Mouse (Mus musculus) adrenal gland, postnatal 14 days (tissue): ENCODE results near the gene Dlst. TPM values are rescaled to one million over a fixed set of nuclear protein-coding genes. Genes with fewer than 3 reads are reported as not detected.
A peak's percentile ranks its signal among the peaks of the same experiment; 100 is the strongest.
"Not testable (repeated sequence)": the region's sequence is repeated elsewhere in the genome, so short reads cannot be mapped to it uniquely, and the experiment has no call there.

Source experiments
- DNase-seq: peaks from one replicate; pipeline ENCODE4 v3.0.0; 2021; ENCODE audit warnings: mixed read lengths
- total RNA-seq: library from RNA; stranded (reverse); gene quantifications from 2 replicates; pipeline ENCODE4 v1.2.3, GENCODE M21; 2021

Dlst gene
- total RNA-seq, 1 experiment from 2014 or later = 692 TPM

GRCm38 (mm10) chr12:85113917-85114316 lies 3.3 kb downstream of the Dlst start:
- DNase-seq = no peak

- peak; percentile 43 for DNase-seq
Measured at GRCm38 (mm10) chr12:85115678-85116077, 5.0 kb downstream of the Dlst start.

GRCm38 (mm10) chr12:85121806-85122459 lies 11.3 kb downstream of the Dlst start:
- DNase-seq = no peak

- DNase-seq = no peak
Measured at GRCm38 (mm10) chr12:85123108-85123530, 12.5 kb downstream of the Dlst start.

GRCm38 (mm10) chr12:85123645-85124044 lies 13.0 kb downstream of the Dlst start:
- DNase-seq = no peak

GRCm38 (mm10) chr12:85124751-85125150 lies 14.1 kb downstream of the Dlst start:
- no peak for DNase-seq

- no peak for DNase-seq
Measured at GRCm38 (mm10) chr12:85126986-85127603, 16.5 kb downstream of the Dlst start.

- no peak for DNase-seq
Measured at GRCm38 (mm10) chr12:85129426-85129978, 18.9 kb downstream of the Dlst start.

- no peak for DNase-seq
Measured at GRCm38 (mm10) chr12:85131361-85131760, 20.7 kb downstream of the Dlst start.

- no peak for DNase-seq
Measured at GRCm38 (mm10) chr12:85134043-85134794, 23.6 kb downstream of the Dlst start.

GRCm38 (mm10) chr12:85135513-85136470 lies 25.2 kb downstream of the Dlst start:
- no peak for DNase-seq

- DNase-seq = no peak
Measured at GRCm38 (mm10) chr12:85136627-85137026, 26.0 kb downstream of the Dlst start.

- DNase-seq = no peak
Measured at GRCm38 (mm10) chr12:85140036-85140701, 29.5 kb downstream of the Dlst start.

- DNase-seq = no peak
Measured at GRCm38 (mm10) chr12:85141096-85141495, 30.5 kb downstream of the Dlst start.

GRCm38 (mm10) chr12:85142803-85143202 lies 32.2 kb downstream of the Dlst start:
- DNase-seq = peak; percentile 91

- not testable (repeated sequence) for DNase-seq
Measured at GRCm38 (mm10) chr12:85144276-85144675, 33.6 kb downstream of the Dlst start.

- DNase-seq = no peak
Measured at GRCm38 (mm10) chr12:85144821-85145220, 34.2 kb downstream of the Dlst start.

- no peak for DNase-seq
Measured at GRCm38 (mm10) chr12:85145630-85146029, 35.0 kb downstream of the Dlst start.

GRCm38 (mm10) chr12:85146355-85146754 lies 35.7 kb downstream of the Dlst start:
- no peak for DNase-seq

GRCm38 (mm10) chr12:85146881-85147280 lies 36.2 kb downstream of the Dlst start:
- DNase-seq = no peak

- DNase-seq = no peak
Measured at GRCm38 (mm10) chr12:85150321-85151001, 39.8 kb downstream of the Dlst start.
